Mouse (Mus musculus) hindbrain, embryonic 16.5 days (tissue): ENCODE results near the gene 4931406C07Rik. TPM values are rescaled to one million over a fixed set of nuclear protein-coding genes. Genes with fewer than 3 reads are reported as not detected.
"Not testable (repeated sequence)": the region's sequence is repeated elsewhere in the genome, so short reads cannot be mapped to it uniquely, and the experiment has no call there.

Experiments
- ATAC-seq: fragments of 200-750 bp; cut with Nextera tagmentation; 2 replicates; pipeline ENCODE4 v1.8.0; 2017; ENCODE audit warnings: moderate TSS enrichment, moderate library complexity
- H3K27ac ChIP-seq: fragments of 300-500 bp; sonication (generic); 2 replicates; pipeline ENCODE4 v1.5.1; 2014; ENCODE audit warnings: low read depth, mild to moderate bottlenecking, control low read depth, low read length, moderate library complexity
- H3K27me3 ChIP-seq: fragments of 300-500 bp; sonication (generic); replicated peaks from 2 replicates; pipeline ENCODE4 v1.6.1; 2014; ENCODE audit warnings: low read length; ENCODE audit not compliant: control insufficient read depth, insufficient read depth
- H3K36me3 ChIP-seq: fragments of 300-500 bp; sonication (generic); 2 replicates; pipeline ENCODE4 v1.6.1; 2014; ENCODE audit warnings: mild to moderate bottlenecking, low read length, moderate library complexity, mixed read lengths; ENCODE audit not compliant: control insufficient read depth, insufficient read depth
- H3K4me1 ChIP-seq: fragments of 300-500 bp; sonication (generic); 2 replicates; pipeline ENCODE4 v1.6.1; 2014; ENCODE audit warnings: low read depth, low read length; ENCODE audit not compliant: control insufficient read depth, insufficient read depth
- H3K4me2 ChIP-seq: fragments of 300-500 bp; sonication (generic); 2 replicates; pipeline ENCODE4 v1.6.1; 2014; ENCODE audit warnings: mild to moderate bottlenecking, low read length, control low read depth, moderate library complexity
- H3K4me3 ChIP-seq: fragments of 300-500 bp; sonication (generic); 2 replicates; pipeline ENCODE4 v1.5.1; 2014; ENCODE audit warnings: mild to moderate bottlenecking, low read length, control low read depth, moderate library complexity
- H3K9ac ChIP-seq: fragments of 300-500 bp; sonication (generic); 2 replicates; pipeline ENCODE4 v1.6.1; 2014; ENCODE audit warnings: low read depth, mild to moderate bottlenecking, control low read depth, low read length, moderate library complexity
- H3K9me3 ChIP-seq: fragments of 300-500 bp; sonication (generic); 2 replicates; pipeline ENCODE4 v1.6.1; 2014; ENCODE audit warnings: mild to moderate bottlenecking, low read length, moderate library complexity; ENCODE audit not compliant: control insufficient read depth
- WGBS: fragments of 180-500 bp; shearing (Covaris S2); extraction: QIAGEN DNeasy Blood & Tissue Kit; methylation state at CpG from one replicate; pipeline ENCODE4 v1.1.7; 2014; 5-methylcytosine and 5-hydroxymethylcytosine counted together
- polyA plus RNA-seq: library from polyadenylated mRNA; unstranded; fragments of >200 nt; fragmentation: Nextera tagmentation; extraction: Ambion mirVana; gene quantifications from 2 replicates; pipeline ENCODE4 v1.2.1, GENCODE M21; 2015

The 4931406C07Rik gene
- polyA plus RNA-seq, 1 experiment from 2014 or later: 13.7 TPM

DNA sequence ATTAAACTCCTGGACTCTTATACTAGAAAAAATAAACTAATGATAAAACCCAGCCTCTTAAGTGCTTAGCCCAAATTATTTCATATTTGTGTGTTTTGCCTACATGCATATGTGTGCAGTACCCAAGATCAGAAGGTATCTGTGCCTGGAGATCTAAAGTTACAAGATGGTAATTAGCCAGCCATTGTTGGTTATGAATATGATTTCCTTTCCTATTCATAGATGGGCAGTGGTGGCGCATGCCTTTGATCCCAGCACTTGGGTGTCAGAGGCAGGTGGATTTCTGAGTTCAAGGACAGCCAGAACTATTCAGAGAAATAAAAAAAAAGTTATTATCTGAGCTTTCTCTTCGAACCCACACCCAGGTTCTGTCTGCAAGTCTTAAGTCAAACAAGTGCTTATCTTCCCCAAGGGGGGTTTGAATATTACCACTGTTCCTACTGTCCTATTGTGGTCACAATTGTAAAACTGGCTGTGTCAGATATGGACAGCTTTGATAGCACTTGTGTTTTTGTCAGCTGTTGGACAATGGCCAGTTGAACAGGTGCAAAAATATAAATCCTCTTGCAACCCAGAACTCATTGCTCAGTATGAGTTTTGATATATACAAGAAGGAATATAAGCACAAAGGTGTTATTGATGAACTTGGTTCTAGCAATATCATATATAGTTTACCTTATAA lies 5.9 kb upstream of the 4931406C07Rik start:
- WGBS: 89% methylated on average over 2 of the region's 2 CpGs
- no peak for ATAC-seq
- no peaks in the 10 kb centered on the region for H3K27me3 ChIP-seq
- H3K27ac ChIP-seq: no peak overlapping the region
- H3K4me3 ChIP-seq: no peak overlapping the region
- H3K36me3 ChIP-seq: peaks cover 48% of the 10 kb centered on the region
- H3K9ac ChIP-seq: no peak overlapping the region
- no peak overlapping the region for H3K4me2 ChIP-seq
- H3K9me3 ChIP-seq: no peaks in the 10 kb centered on the region
- peaks cover 14% of the 10 kb centered on the region for H3K4me1 ChIP-seq

DNA sequence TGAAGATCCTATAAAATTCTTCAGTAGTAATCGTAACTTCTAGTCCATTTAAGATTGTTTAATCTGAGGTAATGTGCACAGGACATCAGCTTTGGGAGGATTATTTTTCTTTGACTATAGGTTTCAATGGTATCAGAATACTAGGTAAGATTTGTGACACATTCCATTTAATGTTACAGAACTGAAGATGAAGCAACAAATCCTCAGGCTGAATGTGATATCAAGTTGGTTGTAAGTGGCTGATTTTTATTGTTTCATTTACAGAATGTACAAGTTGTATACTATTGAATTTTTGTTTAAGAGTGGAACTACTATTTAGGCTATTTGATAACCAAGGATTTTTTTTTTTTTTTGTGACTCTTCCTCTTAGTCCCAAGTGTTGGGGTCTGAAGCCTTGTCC lies 3.9 kb upstream of the 4931406C07Rik start:
- WGBS: 94% methylated on average over 1 of the region's 1 CpGs
- no peak for ATAC-seq

DNA sequence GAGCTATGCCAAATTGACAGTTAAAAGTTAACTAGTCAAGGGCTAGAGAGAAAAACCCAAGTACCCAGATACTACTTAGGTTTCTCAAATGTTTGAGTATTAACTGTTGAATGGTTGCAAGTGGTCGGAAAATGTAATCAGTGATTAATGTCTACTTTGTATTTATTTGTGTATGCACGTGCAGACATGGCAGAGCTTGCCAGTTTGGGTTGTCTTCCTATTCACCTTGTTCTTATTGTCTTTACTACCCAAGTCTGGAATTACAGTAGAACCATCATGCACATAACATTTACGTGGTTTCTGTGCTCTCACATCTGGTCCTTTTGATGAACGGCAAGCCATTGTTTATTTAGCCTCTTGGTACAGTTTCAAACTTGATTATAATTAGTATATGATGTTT lies 3.2 kb upstream of the 4931406C07Rik start:
- no peak overlapping the region for H3K4me3 ChIP-seq
- peaks cover 35% of the 10 kb centered on the region for H3K36me3 ChIP-seq
- no peaks in the 10 kb centered on the region for H3K9me3 ChIP-seq
- no peak overlapping the region for H3K27ac ChIP-seq
- H3K4me2 ChIP-seq: no peak overlapping the region
- WGBS: 75% methylated on average over 4 of the region's 4 CpGs
- H3K4me1 ChIP-seq: peaks cover 22% of the 10 kb centered on the region
- no peaks in the 10 kb centered on the region for H3K27me3 ChIP-seq
- no peak for ATAC-seq
- H3K9ac ChIP-seq: no peak overlapping the region

More for the DNA sequence above, 3.9 kb upstream of the 4931406C07Rik start:
- Histone ChIP-seq H3K4me3 (no peak overlapping the region), H3K27me3 (no peaks in the 10 kb centered on the region), H3K4me1 (peaks cover 22% of the 10 kb centered on the region), H3K4me2 (no peak overlapping the region), H3K9ac (no peak overlapping the region), H3K27ac (no peak overlapping the region), H3K36me3 (peaks cover 39% of the 10 kb centered on the region), H3K9me3 (no peaks in the 10 kb centered on the region)

DNA sequence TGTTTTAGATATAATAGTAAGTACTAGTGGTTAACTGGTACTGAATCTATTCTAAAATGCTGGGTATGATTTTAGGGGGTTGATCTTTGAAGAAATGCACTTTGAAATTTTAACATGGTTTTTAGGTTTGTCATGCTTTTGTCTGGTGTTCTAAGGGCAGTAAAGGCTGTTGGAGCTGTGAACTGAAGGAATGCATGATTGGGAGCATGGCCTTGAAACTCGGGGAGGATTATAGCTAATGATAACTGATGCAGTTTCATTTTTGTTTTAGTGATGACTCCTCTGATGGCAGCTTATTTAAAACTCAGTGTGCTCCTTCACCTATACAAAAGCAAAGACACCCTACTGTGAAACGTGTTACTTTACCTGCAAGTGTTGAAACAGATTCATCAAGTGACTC lies 2.0 kb upstream of the 4931406C07Rik start:
- peaks cover 22% of the 10 kb centered on the region for H3K4me1 ChIP-seq
- WGBS: 60% methylated on average over 2 of the region's 2 CpGs
- H3K27me3 ChIP-seq: no peaks in the 10 kb centered on the region
- H3K27ac ChIP-seq: no peak overlapping the region
- H3K36me3 ChIP-seq: peaks cover 26% of the 10 kb centered on the region
- no peaks in the 10 kb centered on the region for H3K9me3 ChIP-seq
- H3K4me2 ChIP-seq: no peak overlapping the region
- H3K4me3 ChIP-seq: no peak overlapping the region
- ATAC-seq: no peak
- no peak overlapping the region for H3K9ac ChIP-seq

DNA sequence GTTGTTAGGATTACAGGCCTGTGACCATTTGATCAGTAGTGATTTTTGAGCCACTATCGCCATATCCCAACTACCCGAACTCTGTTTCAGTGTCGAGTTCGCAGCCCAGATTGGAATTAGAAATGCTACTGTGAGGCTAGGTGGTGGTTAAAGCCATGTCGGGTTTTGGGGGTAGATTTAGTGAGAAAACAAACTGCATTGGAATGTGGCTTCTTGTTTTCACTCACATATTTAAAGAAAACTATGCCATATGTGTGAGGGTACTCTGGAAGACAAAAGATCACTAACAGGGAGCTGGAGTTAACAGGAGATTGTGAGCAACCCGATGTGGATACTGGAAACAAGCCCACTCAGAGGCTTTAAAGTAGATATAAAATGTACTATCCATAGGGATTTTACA lies 1.0 kb upstream of the 4931406C07Rik start:
- Histone ChIP-seq H3K36me3 (peaks cover 22% of the 10 kb centered on the region), H3K4me2 (peak overlapping the region; percentile 63), H3K9ac (peak overlapping the region; percentile 96), H3K27me3 (no peaks in the 10 kb centered on the region), H3K4me1 (peaks cover 22% of the 10 kb centered on the region), H3K9me3 (no peaks in the 10 kb centered on the region), H3K27ac (no peak overlapping the region), H3K4me3 (peak overlapping the region; percentile 91)
- 17% methylated on average over 6 of the region's 6 CpGs for WGBS
- ATAC-seq: no peak

DNA sequence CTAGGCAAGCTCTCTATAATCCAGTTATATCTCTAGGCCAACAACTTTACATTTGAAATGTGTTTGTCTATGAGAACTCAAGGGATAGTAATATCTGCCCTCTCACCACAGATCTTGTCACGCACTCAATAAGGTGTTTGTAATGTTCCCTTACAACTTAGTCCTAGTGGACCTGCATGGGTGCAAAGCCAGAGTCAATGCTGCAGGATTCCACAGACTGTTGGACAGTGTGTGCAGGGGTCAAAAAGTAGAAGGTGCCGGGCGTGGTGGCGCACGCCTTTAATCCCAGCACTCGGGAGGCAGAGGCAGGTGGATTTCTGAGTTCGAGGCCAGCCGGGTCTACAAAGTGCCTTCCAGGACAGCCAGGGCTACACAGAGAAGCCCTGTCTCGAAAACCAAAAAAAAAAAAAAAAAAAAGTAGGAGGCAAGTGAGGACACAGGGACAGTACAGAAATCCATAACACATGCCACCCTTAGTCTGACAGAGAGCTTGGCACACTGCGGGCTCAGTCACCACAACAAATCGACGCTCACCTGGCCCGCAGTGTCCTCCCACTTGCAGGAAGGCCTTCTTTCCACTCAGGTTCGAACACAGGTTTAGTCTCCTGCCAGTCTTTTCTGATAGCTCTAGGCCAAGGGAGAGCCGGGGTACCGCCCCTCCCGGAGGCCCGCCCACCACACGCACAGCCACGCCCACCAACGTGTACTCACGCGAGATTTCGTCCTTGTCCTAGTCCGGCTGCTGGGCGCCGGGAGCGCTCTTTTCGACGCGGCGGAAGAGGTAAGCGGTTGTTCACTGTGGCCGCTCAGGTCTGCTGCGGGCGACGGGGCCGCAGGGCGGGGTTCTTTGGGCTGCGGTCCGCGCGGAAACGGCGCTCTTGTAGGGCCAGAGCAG lies 498 bp downstream of the 4931406C07Rik start, which contains the start of gene Taf1d:
Gene Taf1d, plus strand, starts transcription at position 712 of the 895 bp plus-strand sequence.
- 16% methylated on average over 38 of the region's 45 CpGs for WGBS
- Histone ChIP-seq H3K27me3 (no peaks in the 10 kb centered on the region), H3K9ac (peak within 1 kb of the TSS; percentile 96), H3K4me2 (peak within 1 kb of the TSS; percentile 63), H3K4me3 (peak within 1 kb of the TSS; percentile 91), H3K9me3 (no peaks in the 10 kb centered on the region), H3K4me1 (peaks cover 22% of the 10 kb centered on the region), H3K27ac (peak within 1 kb of the TSS; percentile 92), H3K36me3 (peaks cover 13% of the 10 kb centered on the region; the same call in 1 of the 2 replicates)
- peak; percentile 99 for ATAC-seq

DNA sequence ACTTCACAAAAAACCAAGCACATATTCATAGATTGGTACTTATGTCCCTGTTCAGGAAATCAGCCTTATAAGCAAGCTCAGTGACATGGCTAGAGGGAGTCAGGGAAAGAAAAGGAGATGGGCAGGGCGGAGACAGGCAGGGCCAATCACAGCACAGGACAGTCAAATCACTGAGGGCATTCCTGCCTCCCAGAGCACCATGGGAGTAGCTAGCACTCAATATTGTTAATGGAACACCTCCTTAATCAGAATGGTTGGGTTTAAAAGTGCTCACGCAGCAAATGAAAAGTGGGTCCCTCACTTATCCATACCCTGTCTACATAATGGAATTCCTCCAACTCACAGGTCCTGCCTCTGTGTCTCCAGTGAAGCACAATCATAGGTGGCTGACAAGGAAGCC lies 3.4 kb downstream of the 4931406C07Rik start:
- no peaks in the 10 kb centered on the region for H3K36me3 ChIP-seq
- no peak overlapping the region for H3K9ac ChIP-seq
- no peak overlapping the region for H3K4me3 ChIP-seq
- H3K4me1 ChIP-seq: peaks cover 15% of the 10 kb centered on the region
- no peak for ATAC-seq
- no peak overlapping the region for H3K4me2 ChIP-seq
- H3K27me3 ChIP-seq: no peaks in the 10 kb centered on the region
- WGBS: 74% methylated on average over 2 of the region's 2 CpGs
- H3K27ac ChIP-seq: no peak overlapping the region
- no peaks in the 10 kb centered on the region for H3K9me3 ChIP-seq

DNA sequence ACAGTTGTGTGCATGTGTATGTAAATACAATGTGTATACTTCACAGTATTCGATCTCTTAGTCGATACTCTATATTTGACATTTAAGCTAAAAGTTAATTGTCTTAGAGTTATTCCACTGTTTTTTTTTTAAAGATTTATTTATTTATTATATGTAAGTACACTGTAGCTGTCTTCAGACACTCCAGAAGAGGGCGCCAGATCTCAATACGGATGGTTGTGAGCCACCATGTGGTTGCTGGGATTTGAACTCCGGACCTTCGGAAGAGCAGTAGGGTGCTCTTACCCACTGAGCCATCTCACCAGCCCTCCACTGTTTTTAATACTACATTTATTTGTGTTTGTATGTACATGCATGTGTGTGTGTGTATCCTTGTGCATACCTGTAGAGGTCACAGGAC lies 4.2 kb downstream of the 4931406C07Rik start:
- H3K9ac ChIP-seq, H3K4me1 ChIP-seq, ATAC-seq, H3K27ac ChIP-seq, H3K9me3 ChIP-seq, H3K4me2 ChIP-seq, H3K36me3 ChIP-seq, H3K27me3 ChIP-seq, H3K4me3 ChIP-seq: not testable (repeated sequence)
- WGBS: 75% methylated on average over 6 of the region's 6 CpGs

DNA sequence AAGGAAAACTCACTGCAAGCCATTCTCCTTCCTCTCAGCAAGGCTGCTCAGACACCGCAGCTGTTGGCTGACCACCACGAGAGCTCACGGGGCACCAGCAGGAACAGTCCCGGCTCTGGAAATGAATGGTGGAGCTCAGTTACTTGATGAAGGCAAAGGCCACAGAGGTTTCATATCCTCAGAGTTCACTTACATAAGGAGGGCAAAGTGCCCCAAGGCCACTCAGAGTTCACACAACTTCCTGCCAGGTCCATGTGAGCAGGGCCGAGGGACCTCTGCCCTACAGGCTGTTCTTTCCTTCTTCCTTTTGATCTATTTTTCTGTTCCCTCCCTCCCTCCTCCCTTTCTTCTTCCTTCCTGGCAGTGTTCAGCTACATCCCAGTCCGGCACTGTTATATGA lies 4.8 kb downstream of the 4931406C07Rik start:
- H3K4me3 ChIP-seq: no peak overlapping the region
- peaks cover 3% of the 10 kb centered on the region for H3K4me1 ChIP-seq
- no peaks in the 10 kb centered on the region for H3K9me3 ChIP-seq
- no peak for ATAC-seq
- H3K27me3 ChIP-seq: no peaks in the 10 kb centered on the region
- WGBS: 51% methylated on average over 6 of the region's 6 CpGs
- 0 out of 2 replicates have a peak overlapping the region, but pooled peaks have one; percentile 8 for H3K27ac ChIP-seq
- no peak overlapping the region for H3K9ac ChIP-seq
- H3K4me2 ChIP-seq: peak overlapping the region; percentile 26; the same call in 1 of the 2 replicates
- H3K36me3 ChIP-seq: no peaks in the 10 kb centered on the region; the same call in 1 of the 2 replicates
